Mouse (Mus musculus) embryonic fibroblast, embryonic 13.5 days (primary cell): ENCODE data around the gene Adnp.

Experiments used
- CTCF ChIP-seq: IDR thresholded peaks from 2 replicates; pipeline ENCODE4 v1.5.1; 2011; ENCODE audit warnings: mild to moderate bottlenecking, control low read depth, low read length, moderate library complexity, borderline replicate concordance; ENCODE audit not compliant: insufficient read depth
- POLR2A ChIP-seq: IDR thresholded peaks from 2 replicates; pipeline ENCODE4 v1.6.1; 2011; ENCODE audit warnings: low read depth, mild to moderate bottlenecking, control low read depth, low read length, moderate library complexity

GRCm38 (mm10) chr2:168245571-168245970 is 38.7 kb upstream of the Adnp start:
- TF ChIP-seq POLR2A, result no peak
- TF ChIP-seq CTCF, result no peak
